Mouse (Mus musculus): ENCODE data around the gene Ptch2.

DNA sequence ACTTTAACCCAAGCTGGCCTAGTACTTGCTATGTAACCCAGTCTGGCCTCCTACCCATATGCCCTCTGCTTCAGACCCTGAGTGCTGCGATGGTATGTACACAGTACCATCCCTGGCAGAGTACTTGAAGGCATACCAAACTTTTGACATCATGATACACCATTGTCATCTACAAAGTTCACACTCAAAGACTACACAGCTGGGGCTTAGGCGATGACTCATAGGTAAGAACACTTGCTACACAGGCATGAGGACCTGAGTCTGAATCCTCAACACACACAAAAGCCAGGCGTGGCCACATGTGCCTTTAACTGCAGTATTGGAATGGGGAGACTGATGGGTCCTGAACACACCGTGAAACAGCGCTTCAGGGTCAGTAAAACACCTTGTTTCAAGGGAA lies 24.7 kb upstream of the Ptch2 start:
- TF ChIP-seq CTCF (IDR thresholded peaks at IDR 0.05; ENCODE audit: low read depth): no peak
- TF ChIP-seq EP300 (optimal IDR thresholded peaks at IDR 0.05): no peak

All from stomach, postnatal 0 days (tissue).